Comparison of ENCODE assay signal across 16 mouse cellular contexts in genomic region chr9:44086960-44087359, GRCm38 (mm10). TPM values are rescaled to one million over a fixed set of nuclear protein-coding genes. Genes with fewer than 3 reads are reported as not detected.
DNase-seq lines count a peak whose midpoint lies in the region; ATAC-seq lines count a peak whose summit lies in the region.
"Had no signal": no experiment of that assay in that cellular context is flagged by ENCODE, and none has a peak within 500 bp of the region (broad histone marks: within the 10 kb centered on the region; RNA-seq: fewer than 3 reads in every experiment).

No protein-coding gene starts in this region.

- H3K27me3 ChIP-seq in heart, embryonic 10.5 days (ENCODE audit: insufficient read depth, poor library complexity, severe bottlenecking): peaks cover 31% of the 10 kb centered on the region; the same call in 1 of the 2 replicates
- H3K27me3 ChIP-seq in embryonic facial prominence, embryonic 10.5 days (replicated peaks; ENCODE audit: low read depth, poor library complexity, severe bottlenecking): peaks cover 70% of the 10 kb centered on the region
- H3K27me3 ChIP-seq in forebrain, embryonic 12.5 days: peaks cover 77% of the 10 kb centered on the region

- H3K27ac ChIP-seq in heart, embryonic 10.5 days: peak overlapping the region; percentile 92
- H3K27ac ChIP-seq in embryonic facial prominence, embryonic 10.5 days (replicated peaks): no peak overlapping the region
- H3K27ac ChIP-seq in forebrain, embryonic 12.5 days: no peak overlapping the region
- H3K27ac ChIP-seq: hindbrain, embryonic 15.5 days; liver, embryonic 13.5 days had no signal

- H3K4me2 ChIP-seq in forebrain, embryonic 12.5 days: no peak overlapping the region

- peak overlapping the region; percentile 78 for H3K4me3 ChIP-seq in heart, embryonic 10.5 days
- H3K4me3 ChIP-seq in embryonic facial prominence, embryonic 10.5 days: 0 out of 2 replicates have a peak overlapping the region, but pooled peaks have one; percentile 11
- no peak overlapping the region for H3K4me3 ChIP-seq in forebrain, embryonic 12.5 days (replicated peaks)
- H3K4me3 ChIP-seq: erythroblast, embryonic 14.5 days; hindbrain, embryonic 15.5 days; liver, embryonic 13.5 days had no signal

- no peaks in the 10 kb centered on the region for H3K9me3 ChIP-seq in heart, embryonic 10.5 days
- no peaks in the 10 kb centered on the region for H3K9me3 ChIP-seq in embryonic facial prominence, embryonic 10.5 days
- no peaks in the 10 kb centered on the region for H3K9me3 ChIP-seq in forebrain, embryonic 12.5 days
- H3K9me3 ChIP-seq: hindbrain, embryonic 15.5 days; liver, embryonic 13.5 days had no signal

- H3K9ac ChIP-seq in forebrain, embryonic 12.5 days: no peak overlapping the region
- H3K9ac ChIP-seq: hindbrain, embryonic 15.5 days; liver, embryonic 13.5 days had no signal

- 38% methylated on average over 10 of the region's 10 CpGs for WGBS in heart, embryonic 10.5 days
- 39% methylated on average over 10 of the region's 10 CpGs for WGBS in embryonic facial prominence, embryonic 10.5 days
- WGBS in forebrain, embryonic 12.5 days: 32% methylated on average over 10 of the region's 10 CpGs

- peaks cover 81% of the 10 kb centered on the region for H3K4me1 ChIP-seq in heart, embryonic 10.5 days
- H3K4me1 ChIP-seq in embryonic facial prominence, embryonic 10.5 days: peaks cover 69% of the 10 kb centered on the region
- H3K4me1 ChIP-seq in forebrain, embryonic 12.5 days: peaks cover 38% of the 10 kb centered on the region

- peaks cover 32% of the 10 kb centered on the region for H3K36me3 ChIP-seq in heart, embryonic 10.5 days
- H3K36me3 ChIP-seq in embryonic facial prominence, embryonic 10.5 days (replicated peaks): peaks cover 17% of the 10 kb centered on the region
- peaks cover 4% of the 10 kb centered on the region for H3K36me3 ChIP-seq in forebrain, embryonic 12.5 days (replicated peaks)
- H3K36me3 ChIP-seq: hindbrain, embryonic 15.5 days had no signal

- DNase-seq in heart, embryonic 10.5 days (ENCODE audit: low spot score): no peak
- no peak for DNase-seq in heart, postnatal 4 days
- DNase-seq in A20 (ENCODE audit: low read depth, low spot score): peak; percentile 65
- DNase-seq in embryonic facial prominence, embryonic 10.5 days (ENCODE audit: low spot score): no peak
- DNase-seq in kidney, postnatal 10 days: peak; percentile 56
- no peak for DNase-seq in Muller cell, postnatal 12 days (ENCODE audit: inconsistent ontology term)
- DNase-seq: adrenal gland, postnatal 14 days; liver, embryonic 13.5 days; lung, postnatal 4 days had no signal

- no peak for ATAC-seq in forebrain, embryonic 12.5 days (ENCODE audit: low FRiP score)

RNA-seq across cellular contexts. Expression of gene Mfrp, which starts 14.6 kb away (rescaled TPM):
- polyA plus RNA-seq in heart, embryonic 10.5 days (2016; fragmentation: Nextera tagmentation; extraction: Ambion mirVana): 0.21 TPM in 1 of 2 replicates, not detected in the other
- not detected for total RNA-seq in heart, postnatal 4 days (2021)
- 0.09 and 0.12 TPM in 2 replicates for polyA plus RNA-seq in embryonic facial prominence, embryonic 10.5 days (2016; fragmentation: Nextera tagmentation; extraction: Ambion mirVana)
- polyA plus RNA-seq in forebrain, embryonic 12.5 days (2016; fragmentation: Nextera tagmentation; extraction: Ambion mirVana): 0.27 and 0.33 TPM in 2 replicates
- total RNA-seq: adrenal gland, postnatal 14 days; CH12.LX; gastrocnemius, adult 18-20 months; monocyte, adult 5-6 weeks had no signal
- polyA plus RNA-seq: erythroblast, embryonic 14.5 days; liver, embryonic 13.5 days; thymus, postnatal 0 days had no signal

RNA-seq across cellular contexts. Expression of gene C1qtnf5, which starts 20.1 kb away (rescaled TPM):
- polyA plus RNA-seq in heart, embryonic 10.5 days (2016; fragmentation: Nextera tagmentation; extraction: Ambion mirVana): 0.50 TPM in 1 of 2 replicates, not detected in the other
- total RNA-seq in heart, postnatal 4 days (2021): 1 to 10 TPM; 8.5 to 9.7 TPM
- 0.27 and 0.75 TPM in 2 replicates for polyA plus RNA-seq in embryonic facial prominence, embryonic 10.5 days (2016; fragmentation: Nextera tagmentation; extraction: Ambion mirVana)
- 0.58 and 0.73 TPM in 2 replicates for polyA plus RNA-seq in forebrain, embryonic 12.5 days (2016; fragmentation: Nextera tagmentation; extraction: Ambion mirVana)
- total RNA-seq: CH12.LX; monocyte, adult 5-6 weeks had no signal

RNA-seq across cellular contexts. Expression of gene Usp2, which starts 20.1 kb away (rescaled TPM):
- polyA plus RNA-seq in heart, embryonic 10.5 days (2016; fragmentation: Nextera tagmentation; extraction: Ambion mirVana): 36.1 and 59.0 TPM in 2 replicates
- total RNA-seq in heart, postnatal 4 days (2021): 10 to 100 TPM; 72.6 to 79.0 TPM
- polyA plus RNA-seq in embryonic facial prominence, embryonic 10.5 days (2016; fragmentation: Nextera tagmentation; extraction: Ambion mirVana): 10.7 and 12.0 TPM in 2 replicates
- 10.2 and 14.6 TPM in 2 replicates for polyA plus RNA-seq in forebrain, embryonic 12.5 days (2016; fragmentation: Nextera tagmentation; extraction: Ambion mirVana)
- polyA plus RNA-seq: erythroblast, embryonic 14.5 days had no signal

RNA-seq across cellular contexts. Expression of gene Gm49380, which starts 26.3 kb away (rescaled TPM):
- 0.07 and 0.18 TPM in 2 replicates for polyA plus RNA-seq in heart, embryonic 10.5 days (2016; fragmentation: Nextera tagmentation; extraction: Ambion mirVana)
- not detected for total RNA-seq in heart, postnatal 4 days (2021)
- 0.31 and 0.49 TPM in 2 replicates for polyA plus RNA-seq in embryonic facial prominence, embryonic 10.5 days (2016; fragmentation: Nextera tagmentation; extraction: Ambion mirVana)
- polyA plus RNA-seq in forebrain, embryonic 12.5 days (2016; fragmentation: Nextera tagmentation; extraction: Ambion mirVana): 0.14 and 0.36 TPM in 2 replicates
- total RNA-seq: CH12.LX; monocyte, adult 5-6 weeks had no signal
- polyA plus RNA-seq: erythroblast, embryonic 14.5 days; hindbrain, embryonic 15.5 days; liver, embryonic 13.5 days had no signal

RNA-seq across cellular contexts. Expression of gene Rnf26, which starts 26.4 kb away (rescaled TPM):
- 53.6 and 55.8 TPM in 2 replicates for polyA plus RNA-seq in heart, embryonic 10.5 days (2016; fragmentation: Nextera tagmentation; extraction: Ambion mirVana)
- 10 to 100 TPM; 22.3 to 24.7 TPM for total RNA-seq in heart, postnatal 4 days (2021)
- 80.1 and 80.9 TPM in 2 replicates for polyA plus RNA-seq in embryonic facial prominence, embryonic 10.5 days (2016; fragmentation: Nextera tagmentation; extraction: Ambion mirVana)
- polyA plus RNA-seq in forebrain, embryonic 12.5 days (2016; fragmentation: Nextera tagmentation; extraction: Ambion mirVana): 69.6 and 69.9 TPM in 2 replicates

Comparison
In these comparisons a context has a peak if more than half of its experiments do, and no peak if none do; other contexts are left out.
1. DNase-seq: peak in A20 (single experiment) and kidney, postnatal 10 days (single experiment); none in heart, embryonic 10.5 days (single experiment), heart, postnatal 4 days (single experiment), embryonic facial prominence, embryonic 10.5 days (single experiment) and Muller cell, postnatal 12 days (single experiment).